Mouse (Mus musculus): ENCODE measurements around the gene Gm10722.
"Not testable (repeated sequence)": the region's sequence is repeated elsewhere in the genome, so short reads cannot be mapped to it uniquely, and the experiment has no call there.

DNA sequence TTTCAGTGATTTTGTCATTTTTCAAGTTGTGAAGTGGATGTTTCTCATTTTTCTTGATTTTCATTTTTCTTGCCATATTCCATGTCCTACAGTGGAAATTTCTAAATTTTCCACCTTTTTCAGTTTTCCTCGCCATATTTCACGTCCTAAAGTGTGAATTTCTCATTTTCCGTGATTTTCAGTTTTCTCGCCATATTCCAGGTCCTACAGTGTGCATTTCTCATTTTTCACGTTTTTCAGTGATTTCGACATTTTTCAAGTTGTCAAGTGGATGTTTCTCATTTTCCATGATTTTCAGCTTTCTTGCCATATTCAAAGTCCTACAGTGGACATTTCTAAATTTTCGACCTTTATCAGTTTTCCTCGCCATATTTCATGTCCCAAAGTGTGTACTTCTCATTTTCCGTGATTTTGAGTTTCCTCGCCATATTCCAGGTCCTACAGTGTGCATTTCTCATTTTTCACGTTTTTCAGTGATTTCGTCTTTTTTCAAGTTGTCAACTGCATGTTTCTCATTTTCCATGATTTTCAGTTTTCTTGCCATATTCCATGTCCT is 24.3 kb downstream of the Gm10722 start, which contains the start of gene Gm10717:
- TF ChIP-seq POLR2A (IDR thresholded peaks at IDR 0.05; ENCODE audit: insufficient read depth, low read length); CTCF (IDR thresholded peaks at IDR 0.05; ENCODE audit: low read depth, low read length): not testable (repeated sequence)

Measured in ES-Bruce4 (cell line).